In genomic region chr11:18712642-18713053, GRCm38 (mm10) we compare ENCODE assay signal across 10 mouse cellular contexts.
DNase-seq lines count a peak whose midpoint lies in the region; ATAC-seq lines count a peak whose summit lies in the region.
"Had no signal": no experiment of that assay in that cellular context is flagged by ENCODE, and none has a peak within 500 bp of the region (broad histone marks: within the 10 kb centered on the region; RNA-seq: fewer than 3 reads in every experiment).

No protein-coding gene starts in this region.

- no peaks in the 10 kb centered on the region for H3K9me3 ChIP-seq in kidney, embryonic 16.5 days (ENCODE audit: low read length)
- H3K9me3 ChIP-seq: embryonic facial prominence, embryonic 13.5 days had no signal

- ATAC-seq in kidney, embryonic 16.5 days (ENCODE audit: low FRiP score, low TSS enrichment) = peak; percentile 87

- peak overlapping the region; percentile 11; the same call in 1 of the 2 replicates for H3K4me2 ChIP-seq in kidney, embryonic 16.5 days (replicated peaks; ENCODE audit: low read depth, low read length)
- H3K4me2 ChIP-seq: embryonic facial prominence, embryonic 13.5 days had no signal

- WGBS in kidney, embryonic 16.5 days = 15% methylated on average over 10 of the region's 10 CpGs

- H3K4me1 ChIP-seq in kidney, embryonic 16.5 days (ENCODE audit: insufficient read depth, low read length) = peaks cover 23% of the 10 kb centered on the region

- H3K27me3 ChIP-seq in kidney, embryonic 16.5 days (ENCODE audit: insufficient read depth, low read length) = no peaks in the 10 kb centered on the region
- H3K27me3 ChIP-seq: CH12.LX; embryonic facial prominence, embryonic 13.5 days had no signal

- DNase-seq in kidney, adult 9 months = no peak
- DNase-seq in cerebellum, postnatal 14 days = peak; percentile 79 to 87
- peak; percentile 51 to 80 for DNase-seq in layer of hippocampus, postnatal 14 days (ENCODE audit: low spot score in 2 of 2)
- DNase-seq in right cerebral cortex, adult 18-20 months = peak; percentile 49
- no peak for DNase-seq in retina, postnatal 1 day
- DNase-seq in gastrocnemius, postnatal 4 days (ENCODE audit: low spot score in 2 of 2) = no peak
- DNase-seq in lung, postnatal 4 days = no peak

- H3K36me3 ChIP-seq in kidney, embryonic 16.5 days (ENCODE audit: insufficient read depth, low read length) = no peaks in the 10 kb centered on the region
- H3K36me3 ChIP-seq: embryonic facial prominence, embryonic 13.5 days had no signal

- no peak overlapping the region for H3K4me3 ChIP-seq in kidney, embryonic 16.5 days (ENCODE audit: low read length)
- H3K4me3 ChIP-seq: embryonic facial prominence, embryonic 13.5 days had no signal

- H3K27ac ChIP-seq in kidney, embryonic 16.5 days (ENCODE audit: low read length) = no peak overlapping the region
- H3K27ac ChIP-seq: embryonic facial prominence, embryonic 13.5 days had no signal

- H3K9ac ChIP-seq in kidney, embryonic 16.5 days (replicated peaks; ENCODE audit: low read length) = no peak overlapping the region
- H3K9ac ChIP-seq: embryonic facial prominence, embryonic 13.5 days had no signal

Comparison
In these comparisons a context has a peak if more than half of its experiments do, and no peak if none do; other contexts are left out.
1. DNase-seq: peak in cerebellum, postnatal 14 days (2 of 2), layer of hippocampus, postnatal 14 days (2 of 2) and right cerebral cortex, adult 18-20 months (single experiment); none in kidney, adult 9 months (single experiment), retina, postnatal 1 day (single experiment), gastrocnemius, postnatal 4 days (0 of 2) and lung, postnatal 4 days (0 of 2).